Mouse (Mus musculus) forebrain, postnatal 0 days (tissue): Measurements from ENCODE around the gene Hist1h1a. TPM values are rescaled to one million over a fixed set of nuclear protein-coding genes. Genes with fewer than 3 reads are reported as not detected.
"Not testable (repeated sequence)": the region's sequence is repeated elsewhere in the genome, so short reads cannot be mapped to it uniquely, and the experiment has no call there.

Source experiments
- ATAC-seq: fragments of 200-750 bp; cut with Nextera tagmentation; 2 replicates; pipeline ENCODE4 v1.8.0; 2017; ENCODE audit warnings: mild to moderate bottlenecking, moderate library complexity
- DNase-seq: peaks from one replicate; pipeline ENCODE4 v3.0.0-alpha.2; 2015
- H3K27ac ChIP-seq: fragments of 300-500 bp; sonication (generic); 2 replicates; pipeline ENCODE4 v1.5.1; 2014; ENCODE audit warnings: low read depth, mild to moderate bottlenecking, antibody characterized with exemption, low read length, moderate library complexity, mixed read lengths
- H3K27me3 ChIP-seq: fragments of 300-500 bp; sonication (generic); 2 replicates; pipeline ENCODE4 v1.6.1; 2014; ENCODE audit warnings: mild to moderate bottlenecking, low read length, mixed read lengths; ENCODE audit not compliant: insufficient read depth
- H3K36me3 ChIP-seq: fragments of 300-500 bp; sonication (generic); 2 replicates; pipeline ENCODE4 v1.6.1; 2014; ENCODE audit warnings: mild to moderate bottlenecking, moderate library complexity; ENCODE audit not compliant: insufficient read depth
- H3K4me1 ChIP-seq: fragments of 300-500 bp; sonication (generic); 2 replicates; pipeline ENCODE4 v1.6.1; 2014; ENCODE audit warnings: antibody characterized with exemption; ENCODE audit not compliant: insufficient read depth
- H3K4me2 ChIP-seq: fragments of 300-500 bp; sonication (generic); 2 replicates; pipeline ENCODE4 v1.6.1; 2014; ENCODE audit warnings: low read depth, mild to moderate bottlenecking, moderate library complexity
- H3K4me3 ChIP-seq: fragments of 300-500 bp; sonication (generic); 2 replicates; pipeline ENCODE4 v1.5.1; 2014; ENCODE audit warnings: low read depth, low read length, mixed read lengths
- H3K9ac ChIP-seq: fragments of 300-500 bp; sonication (generic); 2 replicates; pipeline ENCODE4 v1.6.1; 2014; ENCODE audit warnings: mild to moderate bottlenecking
- H3K9me3 ChIP-seq: fragments of 300-500 bp; sonication (generic); 2 replicates; pipeline ENCODE4 v1.6.1; 2016; ENCODE audit warnings: low read length
- CTCF ChIP-seq: sonication (generic); IDR thresholded peaks from 2 replicates; pipeline ENCODE4 v1.5.1; 2016; ENCODE audit warnings: antibody characterized with exemption, control low read depth, low read depth
- WGBS: fragments of 180-500 bp; shearing (Covaris S2); extraction: QIAGEN DNeasy Blood & Tissue Kit; methylation state at CpG from one replicate; pipeline ENCODE4 v1.1.7; 2014; 5-methylcytosine and 5-hydroxymethylcytosine counted together
- polyA plus RNA-seq: library from polyadenylated mRNA; unstranded; fragments of >200 nt; fragmentation: Nextera tagmentation; extraction: Ambion mirVana; gene quantifications from 2 replicates; pipeline ENCODE4 v1.2.1, GENCODE M21; 2015
- total RNA-seq: library from RNA; depleted of rRNA; stranded (reverse); fragments of >200 nt; gene quantifications from 2 replicates; pipeline ENCODE4 v1.2.3, GENCODE M21; 2014

The Hist1h1a gene
- total and polyA plus RNA-seq, 2 experiments from 2014 or later = 0.36 to 195 TPM

DNA sequence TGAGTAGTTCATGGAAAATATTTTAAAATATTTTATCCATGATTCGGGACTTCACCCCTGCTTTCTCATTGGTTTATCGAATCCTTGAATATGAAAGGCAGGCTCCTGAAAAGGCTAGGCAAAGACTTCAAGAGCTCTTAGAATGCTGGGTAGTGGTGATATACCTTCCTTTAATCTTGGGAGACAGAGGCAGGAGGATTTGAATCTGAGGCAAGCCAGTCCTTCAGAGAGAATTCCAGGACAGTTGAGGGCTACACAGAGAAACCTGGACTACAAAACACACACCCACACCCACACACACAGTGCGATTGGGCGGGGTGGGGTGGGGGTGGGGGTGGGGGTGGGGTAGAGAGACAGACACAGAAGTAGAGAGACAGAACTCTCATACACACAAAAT is 15.6 kb upstream of the Hist1h1a start:
- no peak for ATAC-seq
- Histone ChIP-seq H3K9me3 (no peaks in the 10 kb centered on the region), H3K9ac (no peak overlapping the region), H3K4me1 (no peaks in the 10 kb centered on the region), H3K27me3 (no peaks in the 10 kb centered on the region), H3K27ac (no peak overlapping the region), H3K36me3 (no peaks in the 10 kb centered on the region), H3K4me2 (no peak overlapping the region), H3K4me3 (no peak overlapping the region)
- under 1% methylated on average over 4 of the region's 4 CpGs for WGBS
- no peak for DNase-seq
- TF ChIP-seq CTCF = no peak

DNA sequence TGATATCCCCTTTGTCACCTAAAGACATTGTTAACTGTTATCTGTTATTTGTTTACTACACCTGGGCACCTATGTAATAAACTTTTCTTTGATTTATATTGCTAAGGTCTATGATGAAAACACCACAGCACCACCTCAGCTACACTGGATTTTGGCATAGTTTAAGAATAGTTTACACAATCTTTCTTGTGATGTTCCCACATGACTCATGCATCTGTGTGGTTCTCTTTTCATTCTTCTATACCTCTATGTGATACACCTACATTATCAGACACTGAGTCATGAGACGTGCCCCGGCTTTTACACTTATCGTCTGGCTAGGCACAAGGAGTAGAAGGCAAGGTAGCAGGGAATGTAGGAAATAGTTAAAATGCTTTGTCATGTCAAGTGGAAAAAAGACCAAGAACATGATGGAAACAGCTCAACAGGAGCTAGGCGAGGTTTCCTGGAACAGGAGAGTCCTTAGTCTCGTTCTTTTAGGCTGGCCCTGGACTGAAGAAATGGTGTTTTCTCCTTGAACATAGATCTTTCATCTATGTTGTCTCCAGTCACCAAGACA is 13.8 kb upstream of the Hist1h1a start:
- Histone ChIP-seq H3K27ac (peak overlapping the region; percentile 69), H3K4me2 (no peak overlapping the region), H3K27me3 (no peaks in the 10 kb centered on the region), H3K9ac (no peak overlapping the region), H3K4me1 (no peaks in the 10 kb centered on the region), H3K4me3 (no peak overlapping the region), H3K9me3 (no peaks in the 10 kb centered on the region), H3K36me3 (no peaks in the 10 kb centered on the region)
- no peak for TF ChIP-seq CTCF
- DNase-seq (no peak), ATAC-seq (no peak)
- WGBS = 95% methylated on average over 5 of the region's 5 CpGs

DNA sequence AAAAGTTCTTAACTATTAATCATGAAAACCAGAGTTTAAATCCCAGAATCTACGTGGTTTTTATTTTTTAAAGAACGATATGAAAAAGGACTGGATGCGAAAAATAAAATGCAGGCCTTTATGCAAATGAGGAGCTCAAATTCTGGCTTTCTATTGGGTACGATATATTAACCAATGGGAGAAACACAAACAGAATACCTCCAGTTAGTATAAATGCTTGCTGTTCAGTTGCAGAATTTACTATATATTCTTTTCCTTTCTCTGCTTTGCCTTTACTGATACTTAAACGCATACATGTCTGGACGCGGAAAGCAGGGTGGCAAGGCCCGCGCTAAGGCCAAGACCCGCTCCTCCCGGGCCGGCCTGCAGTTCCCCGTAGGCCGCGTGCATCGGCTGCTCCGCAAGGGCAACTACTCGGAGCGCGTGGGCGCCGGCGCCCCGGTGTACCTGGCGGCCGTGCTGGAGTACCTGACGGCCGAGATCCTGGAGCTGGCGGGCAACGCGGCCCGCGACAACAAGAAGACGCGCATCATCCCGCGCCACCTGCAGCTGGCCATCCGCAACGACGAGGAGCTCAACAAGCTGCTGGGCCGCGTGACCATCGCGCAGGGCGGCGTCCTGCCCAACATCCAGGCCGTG is 12.5 kb upstream of the Hist1h1a start, which contains the start of gene Hist1h2ab:
Hist1h2ab (plus strand) TSS at position 288 of the 639 bp plus-strand sequence.
- H3K4me1 ChIP-seq, H3K27me3 ChIP-seq, H3K9me3 ChIP-seq, H3K36me3 ChIP-seq: not testable (repeated sequence)
- Histone ChIP-seq H3K4me3 (peak within 1 kb of the TSS; percentile 40), H3K9ac (peak within 1 kb of the TSS; percentile 62), H3K4me2 (peak within 1 kb of the TSS; percentile 69), H3K27ac (peak within 1 kb of the TSS; percentile 93)
- ATAC-seq = peak; percentile 57
- TF ChIP-seq CTCF = 0 out of 2 replicates have a peak, but pooled peaks have one; percentile 15
- under 1% methylated on average over 26 of the region's 47 CpGs for WGBS
- peak; percentile 80 for DNase-seq

DNA sequence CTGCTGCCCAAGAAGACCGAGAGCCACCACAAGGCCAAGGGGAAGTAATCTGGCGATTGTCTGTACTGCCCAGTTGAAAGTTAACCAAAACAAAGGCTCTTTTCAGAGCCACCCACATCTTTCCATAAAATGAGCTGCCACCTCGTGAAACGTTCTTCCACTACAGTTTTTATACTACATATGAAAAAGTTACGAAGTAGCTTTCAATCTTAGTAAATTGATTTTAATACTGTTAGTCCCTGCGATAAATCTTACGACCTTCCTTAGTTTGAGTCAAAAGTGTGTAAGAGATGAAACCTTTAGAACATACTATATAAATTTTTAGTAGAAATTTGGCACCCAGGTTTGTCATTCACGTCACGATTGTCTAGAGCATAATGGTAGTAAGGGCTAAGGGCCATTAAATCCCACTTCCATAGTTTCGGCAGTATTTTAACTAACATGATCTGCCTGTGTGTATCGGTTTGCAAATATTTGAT is 11.9 kb upstream of the Hist1h1a start:
- 1% methylated on average over 11 of the region's 11 CpGs for WGBS
- TF ChIP-seq CTCF = no peak
- Histone ChIP-seq H3K4me2 (peak overlapping the region; percentile 69), H3K4me1 (no peaks in the 10 kb centered on the region), H3K9ac (peak overlapping the region; percentile 62; the same call in 1 of the 2 replicates), H3K36me3 (no peaks in the 10 kb centered on the region), H3K27me3 (no peaks in the 10 kb centered on the region), H3K27ac (peak overlapping the region; percentile 93), H3K9me3 (no peaks in the 10 kb centered on the region), H3K4me3 (peak overlapping the region; percentile 40)
- DNase-seq (peak; percentile 33), ATAC-seq (no peak)

- Histone ChIP-seq H3K4me3 (peak within 1 kb of the TSS; percentile 40), H3K27ac (peak within 1 kb of the TSS; percentile 93), H3K9ac (peak within 1 kb of the TSS; percentile 62), H3K4me2 (peak within 1 kb of the TSS; percentile 69)
- H3K4me1 ChIP-seq, H3K36me3 ChIP-seq, H3K9me3 ChIP-seq, H3K27me3 ChIP-seq: not testable (repeated sequence)
- WGBS = 1% methylated on average over 19 of the region's 47 CpGs
- ATAC-seq (peak; percentile 76), DNase-seq (peak; percentile 95)
Measured at GRCm38 (mm10) chr13:23752067-23752741, 11.3 kb upstream of the Hist1h1a start, which contains the start of gene Hist1h3b. Hist1h3b (plus strand) TSS chr13:23752267.

GRCm38 (mm10) chr13:23752742-23753172 is 10.7 kb upstream of the Hist1h1a start:
- ATAC-seq = no peak
- no peak overlapping the region for H3K9ac ChIP-seq
- WGBS = 1% methylated on average over 6 of the region's 6 CpGs

More at GRCm38 (mm10) chr13:23752742-23753172, 10.7 kb upstream of the Hist1h1a start:
- H3K4me1 ChIP-seq = no peaks in the 10 kb centered on the region
- peak overlapping the region; percentile 69 for H3K4me2 ChIP-seq
- DNase-seq = no peak
- TF ChIP-seq CTCF = no peak
- H3K27ac ChIP-seq = no peak overlapping the region
- no peaks in the 10 kb centered on the region for H3K27me3 ChIP-seq
- no peaks in the 10 kb centered on the region for H3K9me3 ChIP-seq
- no peak overlapping the region for H3K4me3 ChIP-seq
- no peaks in the 10 kb centered on the region for H3K36me3 ChIP-seq
